Mouse (Mus musculus) heart, embryonic 11.5 days (tissue): ENCODE results near the gene Pilrb1. TPM values are rescaled to one million over a fixed set of nuclear protein-coding genes. Genes with fewer than 3 reads are reported as not detected.
"Not testable (repeated sequence)": the region's sequence is repeated elsewhere in the genome, so short reads cannot be mapped to it uniquely, and the experiment has no call there.

Experiments
- ATAC-seq: fragments of 200-750 bp; cut with Nextera tagmentation; replicated peaks from 2 replicates; pipeline ENCODE4 v1.8.0; 2017; ENCODE audit warnings: moderate library complexity; ENCODE audit not compliant: insufficient number of reproducible peaks, low FRiP score, low TSS enrichment
- H3K27ac ChIP-seq: fragments of 300-500 bp; sonication (generic); 2 replicates; pipeline ENCODE4 v1.5.1; 2014; ENCODE audit warnings: mild to moderate bottlenecking, low read depth, low read length
- H3K27me3 ChIP-seq: fragments of 300-500 bp; sonication (generic); 2 replicates; pipeline ENCODE4 v1.6.1; 2014; ENCODE audit warnings: mild to moderate bottlenecking, low read length, mixed read lengths; ENCODE audit not compliant: control insufficient read depth, insufficient read depth
- H3K36me3 ChIP-seq: fragments of 300-500 bp; sonication (generic); 2 replicates; pipeline ENCODE4 v1.6.1; 2014; ENCODE audit warnings: mild to moderate bottlenecking, low read length, moderate library complexity, mixed read lengths; ENCODE audit not compliant: control insufficient read depth, insufficient read depth
- H3K4me1 ChIP-seq: fragments of 300-500 bp; sonication (generic); 2 replicates; pipeline ENCODE4 v1.6.1; 2014; ENCODE audit warnings: low read length; ENCODE audit not compliant: control insufficient read depth, insufficient read depth
- H3K4me2 ChIP-seq: fragments of 300-500 bp; sonication (generic); 2 replicates; pipeline ENCODE4 v1.6.1; 2014; ENCODE audit warnings: mild to moderate bottlenecking, moderate library complexity
- H3K4me3 ChIP-seq: fragments of 300-500 bp; sonication (generic); 2 replicates; pipeline ENCODE4 v1.5.1; 2014; ENCODE audit warnings: low read depth, low read length
- H3K9ac ChIP-seq: fragments of 300-500 bp; sonication (generic); 2 replicates; pipeline ENCODE4 v1.6.1; 2014; ENCODE audit warnings: mild to moderate bottlenecking, low read depth, low read length, moderate library complexity
- H3K9me3 ChIP-seq: fragments of 300-500 bp; sonication (generic); replicated peaks from 2 replicates; pipeline ENCODE4 v1.6.1; 2016; ENCODE audit warnings: low read length; ENCODE audit not compliant: control insufficient read depth
- WGBS: fragments of 180-500 bp; shearing (Covaris S2); extraction: QIAGEN DNeasy Blood & Tissue Kit; methylation state at CpG from one replicate; pipeline ENCODE4 v1.1.7; 2014; ENCODE audit not compliant: insufficient replicate concordance; 5-methylcytosine and 5-hydroxymethylcytosine counted together
- polyA plus RNA-seq: library from polyadenylated mRNA; unstranded; fragments of >200 nt; fragmentation: Nextera tagmentation; extraction: Ambion mirVana; gene quantifications from 2 replicates; pipeline ENCODE4 v1.2.1, GENCODE M21; 2014

Pilrb1 gene
- polyA plus RNA-seq, 1 experiment from 2014 or later: 0.13 TPM

GRCm38 (mm10) chr5:137872381-137872702 is 14.4 kb upstream of the Pilrb1 start:
- H3K4me1 ChIP-seq, H3K4me2 ChIP-seq, H3K27ac ChIP-seq, H3K27me3 ChIP-seq, H3K36me3 ChIP-seq, H3K4me3 ChIP-seq, H3K9ac ChIP-seq, ATAC-seq, H3K9me3 ChIP-seq: not testable (repeated sequence)
- WGBS: 50% methylated on average over 1 of the region's 1 CpGs

- H3K4me1 ChIP-seq, H3K4me2 ChIP-seq, H3K36me3 ChIP-seq, H3K27me3 ChIP-seq, H3K27ac ChIP-seq, H3K4me3 ChIP-seq, H3K9me3 ChIP-seq, ATAC-seq, H3K9ac ChIP-seq: not testable (repeated sequence)
- WGBS: 53% methylated on average over 2 of the region's 3 CpGs
Measured at GRCm38 (mm10) chr5:137871644-137872380, 13.9 kb upstream of the Pilrb1 start, which contains the start of gene Pilrb2. Pilrb2 (minus strand) TSS chr5:137871815.

GRCm38 (mm10) chr5:137868600-137868999 is 10.7 kb upstream of the Pilrb1 start:
- WGBS: 57% methylated on average over 2 of the region's 2 CpGs

GRCm38 (mm10) chr5:137864008-137864407 is 6.1 kb upstream of the Pilrb1 start:
- WGBS: 74% methylated on average over 1 of the region's 1 CpGs
- not testable (repeated sequence) for ATAC-seq, H3K27me3 ChIP-seq

More at GRCm38 (mm10) chr5:137868600-137868999, 10.7 kb upstream of the Pilrb1 start:
- not testable (repeated sequence) for H3K9me3 ChIP-seq, H3K4me3 ChIP-seq, H3K27ac ChIP-seq, H3K4me1 ChIP-seq, ATAC-seq, H3K27me3 ChIP-seq, H3K4me2 ChIP-seq, H3K9ac ChIP-seq, H3K36me3 ChIP-seq

GRCm38 (mm10) chr5:137856870-137857269 is 1.0 kb downstream of the Pilrb1 start:
- H3K9me3 ChIP-seq, H3K4me2 ChIP-seq, H3K36me3 ChIP-seq, H3K27ac ChIP-seq, ATAC-seq, H3K27me3 ChIP-seq, H3K9ac ChIP-seq, H3K4me3 ChIP-seq, H3K4me1 ChIP-seq: not testable (repeated sequence)
- WGBS: 65% methylated on average over 4 of the region's 5 CpGs

More at GRCm38 (mm10) chr5:137864008-137864407, 6.1 kb upstream of the Pilrb1 start:
- H3K4me2 ChIP-seq, H3K9me3 ChIP-seq, H3K36me3 ChIP-seq, H3K9ac ChIP-seq, H3K27ac ChIP-seq, H3K4me1 ChIP-seq, H3K4me3 ChIP-seq: not testable (repeated sequence)

- not testable (repeated sequence) for H3K4me3 ChIP-seq, H3K4me2 ChIP-seq, H3K4me1 ChIP-seq, H3K36me3 ChIP-seq, ATAC-seq, H3K9ac ChIP-seq, H3K9me3 ChIP-seq, H3K27ac ChIP-seq, H3K27me3 ChIP-seq
- WGBS: 69% methylated on average over 3 of the region's 3 CpGs
Measured at GRCm38 (mm10) chr5:137854907-137855306, 3.0 kb downstream of the Pilrb1 start.

- not testable (repeated sequence) for H3K9ac ChIP-seq, ATAC-seq, H3K4me1 ChIP-seq, H3K36me3 ChIP-seq, H3K27me3 ChIP-seq, H3K9me3 ChIP-seq, H3K27ac ChIP-seq, H3K4me2 ChIP-seq, H3K4me3 ChIP-seq
- 84% methylated on average over 1 of the region's 1 CpGs for WGBS
Measured at GRCm38 (mm10) chr5:137850313-137850712, 7.6 kb downstream of the Pilrb1 start.

GRCm38 (mm10) chr5:137837110-137837509 is 20.8 kb downstream of the Pilrb1 start:
- not testable (repeated sequence) for H3K4me3 ChIP-seq, H3K9ac ChIP-seq, H3K4me1 ChIP-seq, ATAC-seq, H3K27me3 ChIP-seq, H3K4me2 ChIP-seq, H3K27ac ChIP-seq, H3K9me3 ChIP-seq, H3K36me3 ChIP-seq

GRCm38 (mm10) chr5:137836611-137837010 is 21.3 kb downstream of the Pilrb1 start:
- no peaks in the 10 kb centered on the region for H3K4me1 ChIP-seq
- H3K27ac ChIP-seq: no peak overlapping the region
- no peaks in the 10 kb centered on the region for H3K36me3 ChIP-seq
- H3K4me2 ChIP-seq: no peak overlapping the region
- H3K27me3 ChIP-seq: no peaks in the 10 kb centered on the region
- H3K9me3 ChIP-seq: no peaks in the 10 kb centered on the region
- no peak overlapping the region for H3K9ac ChIP-seq
- H3K4me3 ChIP-seq: no peak overlapping the region
- no peak for ATAC-seq
